Mouse (Mus musculus): ENCODE results near the gene Pard3. TPM values are rescaled to one million over a fixed set of nuclear protein-coding genes. Genes with fewer than 3 reads are reported as not detected.
A peak's percentile ranks its signal among the peaks of the same experiment; 100 is the strongest.

Gene Pard3
- polyA plus RNA-seq, 1 experiment from 2014 or later = 7.0 TPM

GRCm38 (mm10) chr8:127464300-127464699 is 400.6 kb downstream of the Pard3 start:
- no peak overlapping the region for H3K27ac ChIP-seq (ENCODE audit: low read length)
- no peak overlapping the region for H3K4me3 ChIP-seq (ENCODE audit: low read depth, low read length)
- H3K9me3 ChIP-seq (replicated peaks; ENCODE audit: control insufficient read depth, low read length) = no peaks in the 10 kb centered on the region
- WGBS (ENCODE audit: insufficient replicate concordance) = 59% methylated on average over 1 of the region's 1 CpGs
- H3K4me2 ChIP-seq (ENCODE audit: low read depth, low read length) = no peak overlapping the region
- H3K9ac ChIP-seq (ENCODE audit: low read depth, low read length) = no peak overlapping the region
- H3K36me3 ChIP-seq (ENCODE audit: control insufficient read depth, insufficient read depth) = no peaks in the 10 kb centered on the region
- no peak for ATAC-seq (ENCODE audit: low read depth)
- H3K4me1 ChIP-seq (ENCODE audit: control insufficient read depth, low read depth, low read length) = no peaks in the 10 kb centered on the region
- H3K27me3 ChIP-seq (ENCODE audit: control insufficient read depth, insufficient read depth, low read depth, low read length) = no peaks in the 10 kb centered on the region

DNA sequence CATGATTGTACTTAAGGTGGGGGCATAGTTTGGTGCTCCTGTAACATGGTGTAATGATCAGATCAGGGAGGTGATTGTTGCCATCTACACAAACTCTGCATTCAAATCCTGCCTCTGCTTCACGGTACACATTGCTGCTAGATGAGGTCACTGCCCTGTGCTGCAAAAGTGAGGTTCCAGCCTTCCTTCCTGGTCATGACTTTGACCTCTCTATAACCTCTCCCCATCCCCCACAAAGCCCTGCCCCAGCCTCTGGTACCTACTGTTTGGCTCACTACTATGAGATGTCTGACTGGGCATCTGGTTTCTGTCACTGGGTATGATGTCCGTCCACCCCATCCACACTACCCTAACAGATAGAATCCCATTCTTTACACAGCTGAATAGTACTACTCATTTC is 408.5 kb downstream of the Pard3 start:
- Histone ChIP-seq H3K4me3 (ENCODE audit: low read depth, low read length) (no peak overlapping the region), H3K9me3 (replicated peaks; ENCODE audit: control insufficient read depth, low read length) (no peaks in the 10 kb centered on the region), H3K4me2 (ENCODE audit: low read depth, low read length) (no peak overlapping the region), H3K27ac (ENCODE audit: low read length) (no peak overlapping the region), H3K9ac (ENCODE audit: low read depth, low read length) (no peak overlapping the region), H3K4me1 (ENCODE audit: control insufficient read depth, low read depth, low read length) (no peaks in the 10 kb centered on the region), H3K27me3 (ENCODE audit: control insufficient read depth, insufficient read depth, low read depth, low read length) (no peaks in the 10 kb centered on the region), H3K36me3 (ENCODE audit: control insufficient read depth, insufficient read depth) (no peaks in the 10 kb centered on the region)
- no peak for ATAC-seq (ENCODE audit: low read depth)
- 38% methylated on average over 2 of the region's 2 CpGs for WGBS (ENCODE audit: insufficient replicate concordance)

GRCm38 (mm10) chr8:127480003-127480402 is 416.3 kb downstream of the Pard3 start:
- no peak overlapping the region for H3K4me2 ChIP-seq (ENCODE audit: low read depth, low read length)
- no peak overlapping the region for H3K9ac ChIP-seq (ENCODE audit: low read depth, low read length)
- no peaks in the 10 kb centered on the region for H3K27me3 ChIP-seq (ENCODE audit: control insufficient read depth, insufficient read depth, low read depth, low read length)
- no peaks in the 10 kb centered on the region for H3K9me3 ChIP-seq (replicated peaks; ENCODE audit: control insufficient read depth, low read length)
- ATAC-seq (ENCODE audit: low read depth) = no peak
- WGBS (ENCODE audit: insufficient replicate concordance) = 61% methylated on average over 2 of the region's 2 CpGs
- H3K27ac ChIP-seq (ENCODE audit: low read length) = no peak overlapping the region
- H3K4me3 ChIP-seq (ENCODE audit: low read depth, low read length) = no peak overlapping the region
- H3K36me3 ChIP-seq (ENCODE audit: control insufficient read depth, insufficient read depth) = no peaks in the 10 kb centered on the region
- H3K4me1 ChIP-seq (ENCODE audit: control insufficient read depth, low read depth, low read length) = no peaks in the 10 kb centered on the region

DNA sequence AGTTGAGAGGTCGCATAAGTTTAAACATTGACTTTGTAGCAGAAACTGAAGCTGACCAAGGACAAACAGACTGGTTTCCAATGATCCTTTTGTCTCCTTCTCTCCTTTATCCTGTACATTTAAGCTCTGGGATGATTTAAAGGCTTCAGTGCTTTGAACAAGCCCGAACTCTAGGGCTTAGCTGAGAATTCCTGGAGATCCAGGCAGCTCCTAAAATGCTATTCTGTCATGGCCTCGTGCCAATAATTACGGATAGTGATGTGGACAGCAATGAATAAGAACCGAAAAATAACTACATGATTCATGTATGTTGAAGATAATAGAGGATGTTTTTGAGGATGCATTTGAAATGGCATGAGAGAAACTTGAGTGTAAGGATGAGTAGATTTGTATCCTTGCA is 421.9 kb downstream of the Pard3 start:
- Histone ChIP-seq H3K36me3 (ENCODE audit: control insufficient read depth, insufficient read depth) (no peaks in the 10 kb centered on the region), H3K4me3 (ENCODE audit: low read depth, low read length) (no peak overlapping the region), H3K9ac (ENCODE audit: low read depth, low read length) (no peak overlapping the region), H3K9me3 (replicated peaks; ENCODE audit: control insufficient read depth, low read length) (no peaks in the 10 kb centered on the region), H3K27me3 (ENCODE audit: control insufficient read depth, insufficient read depth, low read depth, low read length) (no peaks in the 10 kb centered on the region), H3K27ac (ENCODE audit: low read length) (no peak overlapping the region), H3K4me1 (ENCODE audit: control insufficient read depth, low read depth, low read length) (no peaks in the 10 kb centered on the region), H3K4me2 (ENCODE audit: low read depth, low read length) (no peak overlapping the region)
- WGBS (ENCODE audit: insufficient replicate concordance) = 52% methylated on average over 5 of the region's 5 CpGs
- ATAC-seq (ENCODE audit: low read depth) = no peak

DNA sequence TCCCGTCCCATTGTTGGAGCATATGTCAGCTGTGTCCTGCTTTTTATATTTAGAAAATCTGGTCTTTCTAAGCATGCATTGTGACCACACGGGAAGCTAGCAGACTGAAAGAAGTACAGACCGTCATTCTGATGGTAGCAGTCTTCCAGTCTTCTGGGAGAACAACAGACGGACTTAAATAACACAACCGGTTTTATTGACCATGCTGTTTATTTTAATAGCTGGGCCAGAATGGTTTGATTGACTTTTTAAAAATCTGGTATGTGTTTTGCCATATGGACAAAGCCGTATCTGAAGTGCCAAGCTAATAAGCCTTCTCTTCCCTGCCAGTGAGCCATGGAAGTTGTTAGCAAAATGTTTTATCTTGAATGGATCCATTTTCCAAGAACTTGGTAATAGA is 428.3 kb downstream of the Pard3 start:
- ATAC-seq (ENCODE audit: low read depth) = no peak
- H3K27me3 ChIP-seq (ENCODE audit: control insufficient read depth, insufficient read depth, low read depth, low read length) = no peaks in the 10 kb centered on the region
- no peaks in the 10 kb centered on the region for H3K4me1 ChIP-seq (ENCODE audit: control insufficient read depth, low read depth, low read length)
- 67% methylated on average over 6 of the region's 6 CpGs for WGBS (ENCODE audit: insufficient replicate concordance)
- H3K9ac ChIP-seq (ENCODE audit: low read depth, low read length) = no peak overlapping the region
- H3K9me3 ChIP-seq (replicated peaks; ENCODE audit: control insufficient read depth, low read length) = no peaks in the 10 kb centered on the region
- H3K4me2 ChIP-seq (ENCODE audit: low read depth, low read length) = no peak overlapping the region
- H3K36me3 ChIP-seq (ENCODE audit: control insufficient read depth, insufficient read depth) = no peaks in the 10 kb centered on the region
- H3K27ac ChIP-seq (ENCODE audit: low read length) = no peak overlapping the region
- H3K4me3 ChIP-seq (ENCODE audit: low read depth, low read length) = no peak overlapping the region

DNA sequence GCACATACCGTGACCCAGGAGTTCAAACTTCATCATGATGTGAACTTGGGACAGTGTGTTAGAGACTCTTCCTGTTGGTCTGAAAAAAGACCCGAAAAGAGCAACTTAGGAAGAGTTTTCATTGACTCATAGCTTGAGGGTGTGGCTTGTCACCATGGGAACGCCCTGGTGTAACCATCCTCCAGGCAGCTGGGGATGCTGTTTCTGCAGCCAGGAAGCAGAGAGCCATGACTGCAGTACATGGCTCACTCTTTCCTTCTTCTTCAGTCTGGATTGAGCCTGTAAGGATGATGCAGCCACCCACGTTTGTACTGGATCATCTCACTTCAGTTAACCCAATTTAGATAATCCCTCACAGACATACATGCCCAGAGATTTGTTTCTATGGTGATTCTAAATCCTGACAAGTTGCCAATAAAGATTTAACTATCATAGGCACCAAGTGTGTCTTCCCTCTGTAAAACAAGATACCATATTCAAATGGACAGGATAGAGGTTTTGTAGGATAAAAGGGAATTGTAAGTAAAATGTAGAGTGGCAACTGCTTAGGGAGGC is 431.6 kb downstream of the Pard3 start:
- no peak overlapping the region for H3K9ac ChIP-seq (ENCODE audit: low read depth, low read length)
- H3K9me3 ChIP-seq (replicated peaks; ENCODE audit: control insufficient read depth, low read length) = no peaks in the 10 kb centered on the region
- no peaks in the 10 kb centered on the region for H3K4me1 ChIP-seq (ENCODE audit: control insufficient read depth, low read depth, low read length)
- H3K4me3 ChIP-seq (ENCODE audit: low read depth, low read length) = no peak overlapping the region
- H3K27me3 ChIP-seq (ENCODE audit: control insufficient read depth, insufficient read depth, low read depth, low read length) = no peaks in the 10 kb centered on the region
- WGBS (ENCODE audit: insufficient replicate concordance) = 40% methylated on average over 4 of the region's 4 CpGs
- no peak for ATAC-seq (ENCODE audit: low read depth)
- H3K36me3 ChIP-seq (ENCODE audit: control insufficient read depth, insufficient read depth) = no peaks in the 10 kb centered on the region
- no peak overlapping the region for H3K4me2 ChIP-seq (ENCODE audit: low read depth, low read length)
- no peak overlapping the region for H3K27ac ChIP-seq (ENCODE audit: low read length)

DNA sequence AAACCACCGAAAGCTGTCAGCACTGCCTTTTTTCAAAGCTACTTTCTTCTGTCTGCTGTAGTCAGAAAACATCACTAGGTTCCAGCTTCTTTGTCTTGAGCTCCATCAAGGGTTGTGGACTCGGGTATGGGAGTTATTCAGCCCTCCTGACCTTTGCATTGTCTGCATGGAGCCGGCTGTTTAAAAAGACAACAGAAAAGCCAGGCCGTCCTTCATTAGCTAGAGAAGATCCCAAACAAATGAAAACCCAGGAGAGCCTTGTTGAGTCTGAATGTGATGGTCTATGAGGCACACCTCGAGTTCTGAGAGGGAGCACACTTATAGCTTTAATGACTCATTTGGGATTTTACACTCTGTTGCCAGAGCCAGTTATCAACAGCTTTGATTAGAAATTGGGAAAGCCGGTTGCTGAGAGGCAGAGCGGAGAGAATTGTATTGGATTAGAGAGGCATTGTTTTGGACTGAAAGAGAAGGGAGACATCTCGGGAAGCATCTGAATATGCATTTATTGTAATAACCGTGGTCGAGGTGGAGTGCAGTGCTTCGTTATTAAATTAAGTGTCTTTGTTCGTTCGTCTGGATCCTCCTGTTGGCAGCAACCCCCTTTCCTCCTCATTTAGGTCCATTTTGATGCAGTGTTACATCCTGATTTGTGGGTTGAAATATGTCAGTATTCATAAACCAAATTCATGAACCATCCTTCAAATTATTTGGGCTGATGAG is 435.5 kb downstream of the Pard3 start:
- H3K4me1 ChIP-seq (ENCODE audit: control insufficient read depth, low read depth, low read length) = no peaks in the 10 kb centered on the region
- no peaks in the 10 kb centered on the region for H3K9me3 ChIP-seq (replicated peaks; ENCODE audit: control insufficient read depth, low read length)
- no peak for ATAC-seq (ENCODE audit: low read depth)
- H3K9ac ChIP-seq (ENCODE audit: low read depth, low read length) = no peak overlapping the region
- H3K36me3 ChIP-seq (ENCODE audit: control insufficient read depth, insufficient read depth) = no peaks in the 10 kb centered on the region
- H3K4me2 ChIP-seq (ENCODE audit: low read depth, low read length) = no peak overlapping the region
- H3K27me3 ChIP-seq (ENCODE audit: control insufficient read depth, insufficient read depth, low read depth, low read length) = no peaks in the 10 kb centered on the region
- 63% methylated on average over 13 of the region's 13 CpGs for WGBS (ENCODE audit: insufficient replicate concordance)
- no peak overlapping the region for H3K27ac ChIP-seq (ENCODE audit: low read length)
- no peak overlapping the region for H3K4me3 ChIP-seq (ENCODE audit: low read depth, low read length)

- Histone ChIP-seq H3K9ac (ENCODE audit: low read depth, low read length) (no peak overlapping the region), H3K4me2 (ENCODE audit: low read depth, low read length) (peak overlapping the region; percentile 50), H3K27ac (ENCODE audit: low read length) (no peak overlapping the region), H3K9me3 (replicated peaks; ENCODE audit: control insufficient read depth, low read length) (no peaks in the 10 kb centered on the region), H3K27me3 (ENCODE audit: control insufficient read depth, insufficient read depth, low read depth, low read length) (no peaks in the 10 kb centered on the region), H3K4me3 (ENCODE audit: low read depth, low read length) (peak overlapping the region; percentile 43), H3K36me3 (ENCODE audit: control insufficient read depth, insufficient read depth) (no peaks in the 10 kb centered on the region), H3K4me1 (ENCODE audit: control insufficient read depth, low read depth, low read length) (no peaks in the 10 kb centered on the region)
- no peak for ATAC-seq (ENCODE audit: low read depth)
- WGBS (ENCODE audit: insufficient replicate concordance) = 20% methylated on average over 13 of the region's 13 CpGs
These were observed 436.0 kb downstream of the Pard3 start for GRCm38 (mm10) chr8:127499720-127500114.

DNA sequence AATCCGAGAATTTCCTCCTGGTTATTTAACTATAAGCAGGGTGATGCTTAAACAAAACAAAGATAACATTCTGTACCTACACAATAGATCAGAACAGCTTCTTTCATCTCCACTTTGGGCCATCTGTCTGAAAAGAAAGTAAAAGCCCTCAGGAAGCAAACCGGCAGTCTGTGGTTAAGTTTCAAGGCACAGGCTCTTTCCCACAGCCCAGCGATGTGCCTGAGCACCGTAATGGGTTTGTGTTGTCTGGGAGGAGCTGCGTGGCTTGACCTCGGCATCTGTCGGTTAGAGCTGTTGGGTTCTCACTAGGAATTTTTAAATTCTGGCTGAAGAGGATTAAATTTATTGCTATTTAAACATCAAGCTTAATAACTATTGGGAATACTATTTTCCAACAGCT is 436.5 kb downstream of the Pard3 start:
- Histone ChIP-seq H3K9ac (ENCODE audit: low read depth, low read length) (0 out of 2 replicates have a peak overlapping the region, but pooled peaks have one; percentile 16), H3K4me3 (ENCODE audit: low read depth, low read length) (peak overlapping the region; percentile 43), H3K9me3 (replicated peaks; ENCODE audit: control insufficient read depth, low read length) (no peaks in the 10 kb centered on the region), H3K4me1 (ENCODE audit: control insufficient read depth, low read depth, low read length) (no peaks in the 10 kb centered on the region), H3K27ac (ENCODE audit: low read length) (no peak overlapping the region), H3K4me2 (ENCODE audit: low read depth, low read length) (peak overlapping the region; percentile 50), H3K36me3 (ENCODE audit: control insufficient read depth, insufficient read depth) (no peaks in the 10 kb centered on the region), H3K27me3 (ENCODE audit: control insufficient read depth, insufficient read depth, low read depth, low read length) (no peaks in the 10 kb centered on the region)
- WGBS (ENCODE audit: insufficient replicate concordance) = 8% methylated on average over 7 of the region's 7 CpGs
- ATAC-seq (ENCODE audit: low read depth) = no peak

All from liver, embryonic 16.5 days (tissue).